Mouse (Mus musculus) testis, postnatal 14 days (tissue): ENCODE measurements around the gene Pspc1.

ENCODE experiments used
- DNase-seq: peaks from one replicate; pipeline ENCODE4 v3.0.0; 2021; ENCODE audit warnings: low spot score

The Pspc1 gene

GRCm38 (mm10) chr14:56697836-56698235 lies 80.3 kb downstream of the Pspc1 start:
- no peak for DNase-seq

GRCm38 (mm10) chr14:56695495-56695894 lies 82.6 kb downstream of the Pspc1 start:
- DNase-seq = no peak

- no peak for DNase-seq
Observed at GRCm38 (mm10) chr14:56689766-56690165, 88.3 kb downstream of the Pspc1 start.

GRCm38 (mm10) chr14:56689116-56689515 lies 89.0 kb downstream of the Pspc1 start:
- no peak for DNase-seq

- no peak for DNase-seq
Observed at GRCm38 (mm10) chr14:56685426-56685825, 92.7 kb downstream of the Pspc1 start.
